In the genomic region with DNA sequence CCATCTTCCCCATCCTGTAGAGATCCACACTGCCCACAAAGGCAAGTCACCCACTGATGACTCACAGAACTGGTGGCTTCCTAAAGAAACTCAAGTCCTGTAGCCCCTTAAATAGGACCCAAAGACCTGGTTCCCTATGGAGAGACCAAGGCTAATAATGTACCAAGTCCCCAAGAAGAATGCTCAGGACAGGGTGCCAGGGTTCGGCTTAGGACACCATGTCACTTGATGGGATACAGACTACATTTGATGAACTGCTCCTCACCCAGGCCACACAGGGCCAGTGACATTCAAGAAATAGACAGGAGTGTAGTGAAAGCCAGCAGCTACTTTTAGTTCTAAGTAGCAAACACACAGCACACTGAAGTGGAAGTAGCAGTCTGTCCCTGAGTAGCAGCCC, we compare ENCODE assay signal across 18 mouse cellular contexts. TPM values are rescaled to one million over a fixed set of nuclear protein-coding genes. Genes with fewer than 3 reads are reported as not detected.
DNase-seq lines count a peak whose midpoint lies in the region; ATAC-seq and TF ChIP-seq lines count a peak whose summit lies in the region.
"Had no signal": no experiment of that assay in that cellular context is flagged by ENCODE, and none has a peak within 500 bp of the region (broad histone marks: within the 10 kb centered on the region; RNA-seq: fewer than 3 reads in every experiment).

No protein-coding gene starts in this region.

- intact Hi-C loops in gastrocnemius, adult 2 months (cut with DNase I), result no loop called here

- H3K36me3 ChIP-seq in kidney, embryonic 16.5 days (ENCODE audit: insufficient read depth, low read length), result peaks cover 17% of the 10 kb centered on the region
- H3K36me3 ChIP-seq in thymus, adult 2 months (ENCODE audit: control insufficient read depth, insufficient read depth, low read length), result no peaks in the 10 kb centered on the region
- H3K36me3 ChIP-seq: liver, embryonic 13.5 days; midbrain, embryonic 12.5 days had no signal

- no peak overlapping the region for H3K4me2 ChIP-seq in kidney, embryonic 16.5 days (replicated peaks; ENCODE audit: low read depth, low read length)
- H3K4me2 ChIP-seq: embryonic facial prominence, embryonic 13.5 days; liver, embryonic 13.5 days; midbrain, embryonic 12.5 days had no signal

- DNase-seq in gastrocnemius, adult 2 months, result peak; percentile 48
- DNase-seq in gastrocnemius, postnatal 25 days, result no peak
- no peak for DNase-seq in kidney, adult 8-10 months
- DNase-seq in 416B (ENCODE audit: low read depth), result peak; percentile 61
- no peak for DNase-seq in cerebellum, adult 11 months
- no peak for DNase-seq in thymus, adult 2 months
- DNase-seq: adrenal gland, postnatal 14 days; cerebellum, adult 8-10 months; gastrocnemius, postnatal 36 days; heart, postnatal 14 days; kidney, adult 11 months; liver, embryonic 13.5 days; lung, postnatal 10 days; right cerebral cortex, adult 18-20 months had no signal

- TF ChIP-seq POLR2A in embryonic fibroblast, embryonic 13.5 days (IDR thresholded peaks at IDR 0.05; ENCODE audit: low read depth, low read length), result no peak
- no peak for TF ChIP-seq POLR2A in thymus, adult 2 months (IDR thresholded peaks at IDR 0.05; ENCODE audit: control insufficient read depth, extremely low read depth, insufficient read depth, low read length, poor library complexity)

- H3K27me3 ChIP-seq in kidney, embryonic 16.5 days (ENCODE audit: insufficient read depth, low read length), result no peaks in the 10 kb centered on the region
- H3K27me3 ChIP-seq in thymus, adult 2 months (ENCODE audit: control insufficient read depth, insufficient read depth, low read length), result no peaks in the 10 kb centered on the region
- H3K27me3 ChIP-seq: embryonic facial prominence, embryonic 13.5 days had no signal

- no peak for TF ChIP-seq CTCF in gastrocnemius, adult 2 months (IDR thresholded peaks at IDR 0.05)
- no peak for TF ChIP-seq CTCF in embryonic fibroblast, embryonic 13.5 days (IDR thresholded peaks at IDR 0.05; ENCODE audit: borderline replicate concordance, insufficient read depth, low read length)
- no peak for TF ChIP-seq CTCF in thymus, adult 2 months (IDR thresholded peaks at IDR 0.05; ENCODE audit: borderline replicate concordance, control insufficient read depth, extremely low read depth, insufficient read depth, low read length, poor library complexity)

- no peak overlapping the region for H3K4me3 ChIP-seq in gastrocnemius, adult 2 months
- H3K4me3 ChIP-seq in kidney, embryonic 16.5 days (ENCODE audit: low read length), result no peak overlapping the region
- no peak overlapping the region for H3K4me3 ChIP-seq in embryonic fibroblast, embryonic 13.5 days (ENCODE audit: insufficient read depth, low read length)
- H3K4me3 ChIP-seq in thymus, adult 2 months (ENCODE audit: control insufficient read depth, insufficient read depth, low read length), result no peak overlapping the region
- H3K4me3 ChIP-seq: embryonic facial prominence, embryonic 13.5 days; liver, embryonic 13.5 days; midbrain, embryonic 12.5 days had no signal

- H3K9me3 ChIP-seq in kidney, embryonic 16.5 days (ENCODE audit: low read length), result no peaks in the 10 kb centered on the region
- H3K9me3 ChIP-seq: embryonic facial prominence, embryonic 13.5 days; liver, embryonic 13.5 days; midbrain, embryonic 12.5 days had no signal

- WGBS in kidney, embryonic 16.5 days, result 88% methylated on average over 1 of the region's 1 CpGs
- 86% methylated on average over 1 of the region's 1 CpGs for WGBS in thymus, adult 2 months

- ATAC-seq in kidney, embryonic 16.5 days (ENCODE audit: low FRiP score, low TSS enrichment), result no peak

- no peak overlapping the region for H3K9ac ChIP-seq in kidney, embryonic 16.5 days (replicated peaks; ENCODE audit: low read length)
- H3K9ac ChIP-seq: embryonic facial prominence, embryonic 13.5 days; liver, embryonic 13.5 days had no signal

- H3K27ac ChIP-seq in gastrocnemius, adult 2 months, result peak overlapping the region; percentile 67
- H3K27ac ChIP-seq in kidney, embryonic 16.5 days (ENCODE audit: low read length), result peak overlapping the region; percentile 59; the same call in 1 of the 2 replicates
- peak overlapping the region; percentile 31; the same call in 1 of the 2 replicates for H3K27ac ChIP-seq in embryonic fibroblast, embryonic 13.5 days (ENCODE audit: insufficient read depth, low read length)
- H3K27ac ChIP-seq in thymus, adult 2 months (ENCODE audit: control insufficient read depth, insufficient read depth, low read length), result no peak overlapping the region
- H3K27ac ChIP-seq: embryonic facial prominence, embryonic 13.5 days; liver, embryonic 13.5 days had no signal

- peaks cover 24% of the 10 kb centered on the region for H3K4me1 ChIP-seq in kidney, embryonic 16.5 days (ENCODE audit: insufficient read depth, low read length)
- peaks cover 15% of the 10 kb centered on the region for H3K4me1 ChIP-seq in embryonic fibroblast, embryonic 13.5 days (ENCODE audit: control insufficient read depth, insufficient read depth, low read length)
- peaks cover 28% of the 10 kb centered on the region for H3K4me1 ChIP-seq in thymus, adult 2 months (replicated peaks; ENCODE audit: control insufficient read depth, insufficient read depth, low read length)

RNA-seq across cellular contexts. Expression of gene Rab20, which starts 26.4 kb away (rescaled TPM):
- total RNA-seq in gastrocnemius, adult 2 months (2021), result 1 to 10 TPM; 1.3 to 2.5 TPM
- total RNA-seq in gastrocnemius, postnatal 25 days (2021), result under 1 TPM; 0.51 to 0.90 TPM
- polyA plus RNA-seq in kidney, embryonic 16.5 days (2015; fragmentation: Nextera tagmentation; extraction: Ambion mirVana), result 30.6 and 37.3 TPM in 2 replicates
- polyA plus RNA-seq in embryonic fibroblast, embryonic 13.5 days (2011; ENCODE audit: insufficient read length, low read depth, missing spikeins), result 2.4 and 3.2 TPM in 2 replicates
- polyA plus RNA-seq in thymus, adult 2 months (2012; rRNA removed), result 9.6 and 15.0 TPM in 2 replicates

RNA-seq across cellular contexts. Expression of gene Naxd, which starts 45.2 kb away (rescaled TPM):
- 10 to 100 TPM; 28.1 to 31.2 TPM for total RNA-seq in gastrocnemius, adult 2 months (2021)
- 10 to 100 TPM; 26.3 to 28.9 TPM for total RNA-seq in gastrocnemius, postnatal 25 days (2021)
- polyA plus RNA-seq in kidney, embryonic 16.5 days (2015; fragmentation: Nextera tagmentation; extraction: Ambion mirVana), result 125 and 132 TPM in 2 replicates
- polyA plus RNA-seq in embryonic fibroblast, embryonic 13.5 days (2011; ENCODE audit: insufficient read length, low read depth, missing spikeins), result 54.2 and 55.9 TPM in 2 replicates
- polyA plus RNA-seq in thymus, adult 2 months (2012; rRNA removed), result 162 and 168 TPM in 2 replicates

Comparison
In these comparisons a context has a peak if more than half of its experiments do, and no peak if none do; other contexts are left out.
1. DNase-seq: peak in gastrocnemius, adult 2 months (single experiment) and 416B (single experiment); none in gastrocnemius, postnatal 25 days (single experiment), kidney, adult 8-10 months (0 of 2), cerebellum, adult 11 months (single experiment) and thymus, adult 2 months (single experiment).